Mouse (Mus musculus) right cerebral cortex, postnatal 14 days (tissue): ENCODE measurements around the gene Ppp2r2d.

Experiments used
- DNase-seq: peaks from one replicate; pipeline ENCODE4 v3.0.0; 2022

Ppp2r2d gene

GRCm38 (mm10) chr7:138863950-138864572, 18.2 kb downstream of the Ppp2r2d start:
- no peak for DNase-seq

GRCm38 (mm10) chr7:138864776-138865175, 18.9 kb downstream of the Ppp2r2d start:
- no peak for DNase-seq

- no peak for DNase-seq
Measured at GRCm38 (mm10) chr7:138867286-138867685, 21.4 kb downstream of the Ppp2r2d start.

- DNase-seq = no peak
Measured at GRCm38 (mm10) chr7:138868316-138868715, 22.4 kb downstream of the Ppp2r2d start.

- DNase-seq = no peak
Measured at GRCm38 (mm10) chr7:138872956-138873355, 27.1 kb downstream of the Ppp2r2d start.

GRCm38 (mm10) chr7:138875031-138875430, 29.2 kb downstream of the Ppp2r2d start:
- no peak for DNase-seq

GRCm38 (mm10) chr7:138883724-138884123, 37.8 kb downstream of the Ppp2r2d start:
- DNase-seq = no peak

- DNase-seq = no peak
Measured at GRCm38 (mm10) chr7:138885365-138886289, 39.7 kb downstream of the Ppp2r2d start.

GRCm38 (mm10) chr7:138898122-138898521, 52.2 kb downstream of the Ppp2r2d start:
- no peak for DNase-seq

GRCm38 (mm10) chr7:138898743-138899142, 52.9 kb downstream of the Ppp2r2d start:
- no peak for DNase-seq

- DNase-seq = no peak
Measured at GRCm38 (mm10) chr7:138903886-138904435, 58.1 kb downstream of the Ppp2r2d start.

- DNase-seq = no peak
Measured at GRCm38 (mm10) chr7:138906441-138906840, 60.6 kb downstream of the Ppp2r2d start.

- DNase-seq = no peak
Measured at GRCm38 (mm10) chr7:138907043-138907442, 61.2 kb downstream of the Ppp2r2d start.

- DNase-seq = no peak
Measured at GRCm38 (mm10) chr7:138907976-138908375, 62.1 kb downstream of the Ppp2r2d start.

- DNase-seq = no peak
Measured at GRCm38 (mm10) chr7:138908768-138909276, 62.9 kb downstream of the Ppp2r2d start.

GRCm38 (mm10) chr7:138909277-138910192, 63.7 kb downstream of the Ppp2r2d start, which contains the start of gene Bnip3:
Gene Bnip3, minus strand, starts transcription at chr7:138909519.
- DNase-seq = peak; percentile 88

GRCm38 (mm10) chr7:138910193-138910562, 64.3 kb downstream of the Ppp2r2d start:
- DNase-seq = no peak

GRCm38 (mm10) chr7:138913616-138914015, 67.7 kb downstream of the Ppp2r2d start:
- no peak for DNase-seq

GRCm38 (mm10) chr7:138919156-138919944, 73.5 kb downstream of the Ppp2r2d start:
- DNase-seq = no peak

GRCm38 (mm10) chr7:138921611-138922010, 75.7 kb downstream of the Ppp2r2d start:
- DNase-seq = no peak

- no peak for DNase-seq
Measured at GRCm38 (mm10) chr7:138923756-138924425, 78.0 kb downstream of the Ppp2r2d start.
